Mouse (Mus musculus) testis, adult 2 months (tissue): ENCODE results near the gene Gzma.

Source experiments
- CTCF ChIP-seq: fragments of 200-500 bp; IDR thresholded peaks from 2 replicates; pipeline ENCODE4 v1.5.1; 2012; ENCODE audit warnings: low read depth, mild to moderate bottlenecking, inconsistent platforms, low read length, moderate library complexity; ENCODE audit not compliant: control insufficient read depth, insufficient read depth, insufficient replicate concordance
- POLR2A ChIP-seq: fragments of 200-500 bp; IDR thresholded peaks from 2 replicates; pipeline ENCODE4 v1.6.1; 2012; ENCODE audit warnings: low read depth, mild to moderate bottlenecking, inconsistent platforms, low read length, moderate library complexity; ENCODE audit not compliant: control insufficient read depth

GRCm38 (mm10) chr13:113139597-113139996, 38.8 kb upstream of the Gzma start:
- TF ChIP-seq POLR2A (no peak), CTCF (no peak)
